Mouse (Mus musculus) thymus, postnatal 10 days (tissue): ENCODE data around the gene Hhipl1.

Experiments
- DNase-seq, 2 experiments: peaks; one replicate each; pipeline ENCODE4 v3.0.0; 2021; ENCODE audit warnings: low spot score in 2 of 2

The Hhipl1 gene

DNA sequence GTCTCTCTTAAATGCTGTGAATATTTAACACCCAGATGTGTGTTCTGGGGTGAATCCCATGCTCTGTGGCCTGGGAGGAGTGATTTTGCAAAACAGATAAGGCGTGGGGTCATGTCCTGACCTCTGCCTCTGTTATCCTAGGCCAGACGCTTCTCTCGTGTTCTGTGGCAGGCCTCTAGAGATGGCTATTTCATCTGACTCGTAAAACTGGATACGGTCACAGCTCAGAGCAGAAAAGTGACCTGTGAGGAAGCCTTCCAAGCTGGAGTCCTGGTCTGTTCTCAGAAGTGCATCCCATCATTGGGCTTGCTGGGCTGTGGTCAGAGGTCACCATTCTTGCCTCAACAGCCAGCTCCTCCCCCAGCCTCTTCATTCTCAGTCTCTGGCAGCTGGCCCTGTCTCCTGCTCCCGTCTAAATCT, 6.4 kb downstream of the Hhipl1 start:
- no peak for DNase-seq

DNA sequence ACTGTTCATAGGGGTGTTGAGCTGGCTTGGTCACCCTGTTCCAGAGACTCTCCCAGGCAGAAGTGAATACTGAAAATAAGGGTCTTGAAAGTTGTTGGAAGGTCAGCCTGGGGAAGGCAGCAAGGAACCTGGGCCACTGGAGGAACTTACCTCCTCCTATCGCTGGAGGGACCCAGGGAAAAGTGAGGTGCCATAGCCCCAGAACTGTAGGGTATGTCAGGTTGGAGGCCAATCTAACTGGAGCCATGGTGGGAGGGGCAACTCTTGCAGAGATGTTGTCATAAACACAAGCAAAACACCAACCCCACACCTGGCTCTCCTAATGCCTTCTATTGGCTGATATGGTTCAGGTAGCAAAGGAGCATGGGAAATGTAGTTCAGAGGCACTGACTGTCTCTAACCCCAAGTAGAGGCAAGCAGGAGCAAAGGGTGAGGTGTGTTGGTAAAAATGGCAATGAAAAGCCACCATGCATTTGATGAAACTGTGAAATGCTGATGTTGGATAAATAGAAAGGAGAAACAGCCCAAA, 7.2 kb downstream of the Hhipl1 start:
- no peak for DNase-seq

- DNase-seq = no peak
Measured at GRCm38 (mm10) chr12:108315818-108316217, 9.7 kb downstream of the Hhipl1 start.

- no peak for DNase-seq
Measured at GRCm38 (mm10) chr12:108316655-108317054, 10.6 kb downstream of the Hhipl1 start.

DNA sequence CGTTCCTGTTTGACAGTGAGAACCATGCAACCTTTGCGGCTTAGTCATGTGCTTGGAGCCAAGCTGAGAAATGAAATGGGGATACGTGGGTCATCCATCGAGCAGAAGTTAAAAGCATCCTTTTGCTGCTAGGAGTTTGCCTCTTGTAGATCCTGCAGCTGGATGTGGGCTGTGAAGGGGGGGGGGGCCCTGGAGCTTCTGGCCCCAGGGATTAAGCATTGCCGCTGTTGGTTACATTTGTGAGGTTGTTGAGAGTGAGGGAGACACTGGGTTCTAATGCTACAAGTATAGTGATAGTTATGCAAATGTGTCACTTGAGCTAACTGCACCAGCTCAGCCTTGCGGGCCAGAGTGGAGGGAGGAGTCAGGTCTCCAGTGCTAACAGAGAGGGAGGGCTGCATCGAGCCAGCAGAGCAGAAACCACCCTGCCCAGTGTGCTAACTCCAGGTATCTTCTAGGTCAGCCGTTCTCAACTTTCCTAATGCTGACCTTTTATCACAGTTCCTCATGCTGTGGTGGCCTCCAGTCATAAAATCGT, 11.2 kb downstream of the Hhipl1 start:
- DNase-seq = no peak

DNA sequence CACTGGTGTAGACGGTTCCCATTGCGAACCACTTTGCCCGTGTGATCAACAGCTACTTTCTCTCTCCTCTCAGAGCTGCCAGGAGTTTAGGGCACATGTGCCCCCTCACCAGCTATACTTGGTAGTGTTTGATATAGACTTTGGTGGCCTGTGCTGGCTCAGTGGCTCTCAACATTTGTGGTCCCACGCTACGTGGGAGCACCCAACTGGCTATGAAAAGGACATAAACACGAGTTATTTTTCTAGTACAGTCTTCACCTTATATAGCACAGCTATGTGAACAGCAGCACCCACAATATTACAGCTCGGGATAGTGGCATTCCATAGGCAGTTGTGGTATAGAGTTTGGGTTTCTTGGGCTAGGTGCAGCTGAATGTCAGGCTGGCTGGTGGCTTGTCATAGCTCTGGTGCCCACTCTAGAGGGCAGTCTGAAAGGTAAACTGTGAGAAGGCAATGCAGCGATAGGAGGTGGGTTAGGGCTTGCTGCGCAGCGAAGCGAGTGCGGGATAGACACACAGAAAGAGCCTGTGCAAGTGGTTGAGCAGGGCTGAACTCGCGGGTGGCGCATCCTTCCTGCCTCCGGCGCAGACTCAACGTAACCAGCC, 11.9 kb downstream of the Hhipl1 start:
- no peak for DNase-seq

GRCm38 (mm10) chr12:108318499-108318898, 12.4 kb downstream of the Hhipl1 start:
- no peak for DNase-seq

DNA sequence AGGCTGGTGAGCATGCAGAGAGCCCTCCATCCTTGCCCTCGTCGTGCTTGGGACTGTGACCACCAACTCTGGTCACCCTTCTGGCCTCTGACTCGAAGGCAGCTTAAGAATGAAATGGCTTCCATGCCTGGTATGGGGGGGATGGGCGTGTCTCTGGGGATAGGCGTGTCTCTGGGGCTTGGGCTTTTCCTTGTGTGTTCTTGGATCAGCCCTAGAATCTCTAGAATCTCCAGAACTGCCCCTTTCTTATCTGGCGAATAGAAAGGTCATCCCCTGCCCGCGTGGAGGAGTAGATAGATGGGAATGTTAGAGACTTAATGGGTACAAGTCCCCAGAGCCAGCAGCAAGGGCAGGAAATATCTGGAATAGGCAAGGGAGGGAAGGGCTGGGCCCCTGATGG, 14.0 kb downstream of the Hhipl1 start:
- DNase-seq = no peak

DNA sequence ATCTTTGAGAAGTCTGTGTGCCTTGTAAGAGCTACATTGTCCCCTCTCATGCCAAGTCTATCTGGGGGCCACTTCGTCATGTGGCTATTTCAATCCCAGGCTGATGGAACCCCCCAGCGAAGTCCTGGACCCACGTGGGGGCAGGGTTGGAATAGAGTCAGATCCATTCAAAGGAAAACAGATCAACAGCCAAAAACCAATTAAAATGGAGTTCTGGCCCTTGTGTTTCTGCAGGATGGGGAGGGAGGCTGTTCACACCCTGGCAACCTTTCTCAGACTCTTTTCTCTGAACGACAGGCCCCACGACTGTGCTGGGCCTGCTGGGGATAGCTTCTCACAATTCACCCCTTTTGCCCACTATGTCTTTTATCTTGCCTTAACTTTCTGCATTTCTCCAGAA, 20.3 kb downstream of the Hhipl1 start:
- no peak for DNase-seq

- no peak for DNase-seq
Measured at GRCm38 (mm10) chr12:108327889-108328491, 21.9 kb downstream of the Hhipl1 start.

DNA sequence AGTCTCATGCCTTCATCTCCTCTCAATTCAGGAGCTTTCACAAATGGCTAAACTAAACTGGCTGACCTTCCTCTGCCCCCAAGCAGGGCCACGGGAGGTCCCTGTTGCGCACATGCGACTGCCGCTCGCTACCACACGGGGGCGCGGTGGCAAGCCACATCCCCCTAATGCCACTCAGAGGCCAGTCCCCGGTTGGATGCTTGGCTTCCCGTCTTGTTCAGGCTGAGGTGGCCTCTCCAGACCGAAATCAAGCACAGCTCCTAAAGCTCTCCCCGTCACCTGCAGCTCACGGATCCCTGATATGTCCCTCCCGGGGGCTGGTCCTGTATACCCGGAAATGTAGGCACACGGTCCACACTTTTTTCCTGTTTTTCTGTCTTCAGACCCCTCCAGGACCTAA, 27.0 kb downstream of the Hhipl1 start:
- DNase-seq = peak; percentile 52 to 78

DNA sequence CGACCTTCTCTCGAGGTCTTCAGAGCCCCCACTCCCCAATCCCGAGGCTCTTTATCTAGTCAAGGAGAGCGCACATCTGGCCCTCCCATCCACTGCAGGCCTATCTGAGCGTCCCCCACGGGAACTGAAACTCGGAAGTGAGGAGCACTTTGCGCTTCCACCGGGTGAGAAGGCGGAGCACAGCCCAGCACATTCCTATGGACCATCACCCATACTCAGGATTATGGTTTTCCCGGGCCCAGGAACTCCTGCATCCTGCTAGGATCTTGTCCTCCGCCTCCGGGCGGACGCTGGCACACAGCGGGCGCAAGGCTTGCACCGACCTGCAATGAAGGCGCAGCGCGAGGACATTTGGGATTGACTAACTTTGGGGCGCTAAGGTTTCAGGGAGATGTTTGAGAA, 27.4 kb downstream of the Hhipl1 start:
- DNase-seq = no peak

DNA sequence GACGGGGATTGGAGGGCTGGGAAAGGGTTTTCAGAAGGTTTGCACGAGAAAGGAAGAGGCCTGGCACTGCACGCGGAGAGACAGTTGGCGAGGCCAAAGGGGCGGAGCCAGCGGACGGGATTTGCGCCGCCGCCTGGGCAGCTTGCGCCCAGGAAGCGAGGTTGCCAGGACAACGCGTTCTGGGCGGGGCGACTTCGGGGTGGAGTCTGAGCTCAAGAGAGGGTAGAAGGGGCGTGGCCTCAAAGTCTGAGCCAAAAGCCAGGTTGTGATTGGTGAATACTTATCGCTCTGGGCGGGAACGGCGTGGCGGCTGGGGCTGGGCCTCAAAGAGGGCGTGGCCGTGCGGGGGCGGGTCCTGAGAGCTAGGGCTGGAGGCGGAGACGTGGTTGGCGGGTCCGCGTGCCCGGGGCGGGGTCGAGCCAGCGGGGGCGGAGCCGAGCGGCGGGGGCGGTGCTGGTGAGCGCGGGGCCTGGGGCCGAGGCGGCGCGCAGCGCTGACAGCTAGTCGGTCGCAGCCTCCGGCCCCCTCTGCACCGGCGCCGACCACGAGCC, 27.9 kb downstream of the Hhipl1 start, which contains the start of gene Cyp46a1:
Gene Cyp46a1 (plus strand): TSS at position 487 of the 551 bp plus-strand sequence.
- peak; percentile 89 to 92 for DNase-seq

GRCm38 (mm10) chr12:108334529-108334928, 28.5 kb downstream of the Hhipl1 start:
- DNase-seq = peak in 1 of 2 experiments; percentile 9

DNA sequence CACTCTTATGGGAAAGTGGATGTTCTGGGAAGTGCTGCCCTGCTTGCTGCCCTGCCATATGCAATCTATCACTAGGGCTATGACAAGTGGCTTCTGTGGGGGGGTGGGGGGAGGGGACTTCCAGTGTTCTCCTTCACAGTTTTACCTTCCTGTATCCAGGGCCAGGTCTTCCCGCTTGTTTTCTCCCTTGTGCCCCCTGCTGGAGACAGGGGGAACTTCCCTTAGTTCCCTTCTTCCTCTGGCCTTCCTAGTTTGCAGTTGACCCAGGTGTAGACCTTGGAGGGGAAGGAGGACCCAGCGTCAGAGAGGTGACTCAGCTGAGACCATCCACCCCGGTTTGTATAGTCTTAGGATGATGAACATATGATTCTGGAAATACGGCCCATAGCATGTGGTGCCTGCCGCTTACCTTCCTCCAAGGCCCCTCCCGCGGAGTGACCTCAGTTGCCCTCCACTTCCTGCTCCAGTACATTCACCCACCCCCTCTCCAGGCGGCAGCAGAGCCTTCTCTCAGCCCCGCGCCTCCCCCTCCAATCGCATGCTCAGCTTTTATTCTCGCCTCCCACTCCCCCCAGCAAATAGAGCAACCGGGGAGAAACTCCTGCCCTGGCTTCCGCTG, 32.6 kb downstream of the Hhipl1 start:
- DNase-seq = peak in 1 of 2 experiments; percentile 20

- DNase-seq = no peak
Measured at GRCm38 (mm10) chr12:108348151-108348550, 42.1 kb downstream of the Hhipl1 start.

DNA sequence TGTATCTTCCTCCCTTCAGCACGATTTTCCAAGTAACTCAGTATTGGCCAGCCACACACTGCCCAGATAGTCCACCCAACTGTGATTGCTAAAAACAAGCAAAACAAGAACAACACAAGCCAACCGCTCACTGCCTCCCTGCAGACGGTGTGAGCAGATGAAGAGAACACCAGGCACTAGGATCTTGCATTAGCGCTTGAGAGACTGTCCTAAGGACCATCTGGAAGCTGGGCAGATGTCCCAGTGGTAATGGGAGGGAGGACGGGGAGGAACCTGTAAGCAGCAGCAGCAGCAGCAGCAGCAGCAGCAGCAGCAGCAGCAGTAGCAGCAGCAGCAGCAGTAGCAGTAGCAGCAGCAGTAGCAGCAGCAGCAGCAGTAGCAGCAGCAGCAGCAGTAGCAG, 43.0 kb downstream of the Hhipl1 start:
- DNase-seq = no peak

- no peak for DNase-seq
Measured at GRCm38 (mm10) chr12:108350931-108351330, 44.9 kb downstream of the Hhipl1 start.

DNA sequence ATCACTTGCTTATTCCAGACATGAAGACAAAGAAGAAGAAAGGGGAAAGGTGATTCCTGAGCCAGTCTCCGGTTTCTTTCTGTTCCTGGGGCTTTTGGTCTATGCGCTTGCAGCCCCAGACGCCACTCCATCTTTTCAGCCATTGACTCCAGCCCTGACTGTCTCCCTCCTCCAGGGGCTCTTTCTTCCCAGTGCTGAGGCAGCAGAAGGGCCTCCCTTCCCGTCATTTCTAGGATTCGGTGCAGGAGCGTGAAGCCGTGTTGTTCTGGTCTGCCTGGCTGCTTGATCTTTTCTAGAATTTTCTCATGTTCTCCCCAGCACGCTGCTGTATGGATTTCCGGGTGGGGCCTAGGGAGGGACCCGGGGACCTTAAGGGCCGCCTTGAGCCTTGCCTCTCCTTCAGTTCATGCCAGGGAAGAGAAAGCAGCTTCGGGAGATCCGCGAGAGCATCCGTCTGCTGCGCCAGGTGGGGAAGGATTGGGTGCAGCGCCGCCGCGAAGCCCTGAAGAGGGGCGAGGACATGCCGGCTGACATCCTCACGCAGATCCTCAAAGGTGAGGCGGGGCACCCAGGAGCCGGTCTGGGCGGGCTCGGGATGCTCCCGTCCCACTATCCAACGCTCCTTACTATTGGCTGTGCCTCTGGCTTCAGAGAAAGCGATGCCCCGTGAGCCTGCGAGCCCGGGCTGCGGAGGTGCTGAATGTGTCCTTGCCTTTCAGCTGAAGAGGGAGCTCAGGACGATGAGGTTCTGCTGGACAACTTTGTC, 46.5 kb downstream of the Hhipl1 start:
- no peak for DNase-seq

- DNase-seq = no peak
Measured at GRCm38 (mm10) chr12:108354284-108354683, 48.2 kb downstream of the Hhipl1 start.

- DNase-seq = no peak
Measured at GRCm38 (mm10) chr12:108355271-108355670, 49.2 kb downstream of the Hhipl1 start.

DNA sequence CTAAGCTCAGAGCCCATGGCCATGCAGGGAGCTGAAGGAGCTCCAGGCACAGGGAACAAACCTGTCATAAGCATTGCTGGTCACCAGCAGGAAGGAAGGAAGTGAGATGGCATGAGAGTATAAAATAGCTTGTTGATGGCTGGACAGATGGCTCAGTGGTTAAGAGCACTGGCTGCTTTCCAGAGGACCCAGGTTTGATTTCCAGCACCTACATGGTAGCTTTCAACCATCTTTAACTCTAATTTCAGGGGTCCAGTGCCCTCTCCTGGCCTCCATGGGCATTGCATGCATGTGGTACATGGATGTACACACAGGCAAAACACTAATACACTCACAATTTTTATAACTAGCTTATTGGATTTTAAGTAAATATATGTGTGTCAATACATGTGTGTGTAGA, 49.9 kb downstream of the Hhipl1 start:
- DNase-seq = no peak
